Mouse (Mus musculus): Measurements from ENCODE around the gene Myo16.

The Myo16 gene

DNA sequence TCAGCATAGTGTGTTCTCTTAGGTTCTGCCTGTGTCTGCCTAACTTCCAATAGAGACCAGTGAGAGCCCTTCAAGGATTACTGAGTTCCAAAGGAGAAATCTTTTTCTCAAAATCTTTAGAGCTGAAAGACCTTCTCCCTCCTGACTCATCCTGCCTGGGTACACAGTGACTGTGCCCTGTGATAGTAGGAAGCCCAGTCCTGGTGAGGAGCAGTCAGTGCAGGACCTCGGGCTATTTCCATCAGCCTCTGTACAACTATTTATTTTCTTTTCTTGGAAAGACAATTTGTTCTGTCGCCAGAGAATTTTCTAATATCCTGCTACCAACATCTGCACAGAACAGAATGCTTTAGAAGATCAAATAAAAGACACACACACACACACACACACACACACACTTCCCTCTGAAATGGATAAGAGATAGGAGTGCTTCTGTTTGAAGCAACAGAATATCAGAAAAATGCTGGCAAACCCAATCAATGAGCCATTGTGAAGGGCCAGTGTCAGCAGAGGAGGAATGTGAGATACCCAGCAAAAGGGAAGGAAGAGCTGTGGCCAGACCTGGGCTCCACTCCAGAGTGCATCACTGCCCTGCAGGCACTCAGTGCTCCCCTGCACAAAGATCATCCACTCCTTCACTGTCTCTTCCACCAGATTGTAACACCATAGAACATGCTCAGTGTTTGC is 518.3 kb downstream of the Myo16 start:
- DNase-seq (ENCODE audit: low spot score) = no peak

DNA sequence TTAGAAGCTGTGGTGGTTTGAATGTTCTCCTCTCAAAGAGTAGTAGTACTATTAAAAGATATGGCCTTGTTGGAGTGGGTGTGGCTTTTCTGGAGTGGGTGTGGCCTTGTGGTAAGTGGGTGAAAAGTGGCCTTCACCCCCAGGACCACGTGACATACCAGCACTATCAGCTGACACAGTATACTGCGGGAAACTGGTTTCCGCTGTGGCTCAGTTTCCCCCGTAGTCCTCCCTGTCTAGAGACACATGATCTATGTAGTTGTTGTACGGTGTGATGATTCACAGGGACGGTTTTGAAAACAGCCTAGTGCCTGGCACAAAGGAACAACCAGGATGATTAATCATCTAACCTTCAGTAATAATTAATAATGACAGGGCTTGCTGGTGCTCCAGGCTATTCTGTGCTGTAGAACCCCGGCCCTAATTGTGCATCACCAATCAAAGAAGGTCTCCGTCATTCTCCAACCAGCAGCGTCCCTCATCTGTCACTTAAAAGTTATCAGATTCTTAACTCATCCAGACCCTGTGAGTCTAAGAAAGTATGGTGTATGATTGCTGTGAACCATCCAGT is 524.2 kb downstream of the Myo16 start:
- DNase-seq (ENCODE audit: low spot score) = no peak

DNA sequence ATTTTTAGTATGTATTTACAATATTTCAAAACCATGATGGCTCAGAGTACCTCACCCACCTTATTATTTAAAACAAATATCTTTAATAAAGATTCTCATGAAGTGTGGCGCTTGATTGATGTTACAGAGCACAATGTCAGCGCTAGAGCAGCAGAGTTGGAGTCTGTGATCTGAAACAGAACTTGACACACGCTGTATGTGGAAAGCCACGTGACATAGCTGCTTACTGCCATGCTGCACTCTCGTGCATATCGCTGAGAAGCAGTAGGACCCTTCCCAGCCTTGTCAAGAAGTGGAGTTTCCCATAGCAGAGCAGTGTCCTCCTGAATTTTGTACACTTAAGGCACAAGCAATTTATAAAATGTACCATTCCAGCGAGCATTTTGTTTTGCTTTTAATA is 528.2 kb downstream of the Myo16 start:
- no peak for DNase-seq (ENCODE audit: low spot score)

GRCm38 (mm10) chr8:10683088-10683487 is 529.4 kb downstream of the Myo16 start:
- no peak for DNase-seq (ENCODE audit: low spot score)
